Mouse (Mus musculus) hindbrain, embryonic 16.5 days (tissue): ENCODE measurements around the gene Slc25a39. TPM values are rescaled to one million over a fixed set of nuclear protein-coding genes. Genes with fewer than 3 reads are reported as not detected.

Source experiments
- microRNA-seq: library from miRNA; unstranded; fragments of <30 nt; microRNA quantifications from one replicate; pipeline ENCODE4, GENCODE M21; 2017
- polyA plus RNA-seq: library from polyadenylated mRNA; unstranded; fragments of >200 nt; fragmentation: Nextera tagmentation; extraction: Ambion mirVana; gene quantifications from 2 replicates; pipeline ENCODE4 v1.2.1, GENCODE M21; 2015

Slc25a39 gene
- polyA plus RNA-seq, 1 experiment from 2014 or later, result 187 TPM

Small RNA genes lying within 50 kb of the gene (microRNA-seq; reads per million reads assigned to microRNA genes)
- gene Mir6930, result not detected

Other genes starting within 250 kb of the Slc25a39 start
- gene Lsm12, start 222.7 kb downstream of the Slc25a39 start, polyA plus RNA-seq, result 99.0 and 116 TPM in 2 replicates
- 44.3 and 45.9 TPM in 2 replicates for gene G6pc3, start 218.3 kb downstream of the Slc25a39 start, polyA plus RNA-seq
- 75.8 and 83.0 TPM in 2 replicates for gene Hdac5, start 177.8 kb downstream of the Slc25a39 start, polyA plus RNA-seq
- 2.9 and 3.6 TPM in 2 replicates for gene BC030867, start 159.1 kb downstream of the Slc25a39 start, polyA plus RNA-seq
- 0.09 and 0.11 TPM in 2 replicates for gene Asb16, start 139.2 kb downstream of the Slc25a39 start, polyA plus RNA-seq
- gene Tmub2, start 123.0 kb downstream of the Slc25a39 start, polyA plus RNA-seq, result 81.6 and 85.0 TPM in 2 replicates
- gene Atxn7l3, start 111.3 kb downstream of the Slc25a39 start, polyA plus RNA-seq, result 26.6 and 29.2 TPM in 2 replicates
- gene Ubtf, start 88.2 kb downstream of the Slc25a39 start, polyA plus RNA-seq, result 70.4 and 76.8 TPM in 2 replicates
- gene Slc4a1, start 41.7 kb downstream of the Slc25a39 start, polyA plus RNA-seq, result 1.4 and 3.2 TPM in 2 replicates
- 127 and 136 TPM in 2 replicates for gene Rundc3a, start 14.5 kb downstream of the Slc25a39 start, polyA plus RNA-seq
- 95.4 and 100 TPM in 2 replicates for gene Grn, start 22.4 kb upstream of the Slc25a39 start, polyA plus RNA-seq
- 17.8 and 17.9 TPM in 2 replicates for gene Fam171a2, start 39.7 kb upstream of the Slc25a39 start, polyA plus RNA-seq
- gene Itga2b, start 62.2 kb upstream of the Slc25a39 start, polyA plus RNA-seq, result 9.4 and 13.1 TPM in 2 replicates
- gene Gpatch8, start 148.4 kb upstream of the Slc25a39 start, polyA plus RNA-seq, result 52.9 and 60.5 TPM in 2 replicates
- gene Gm11627, start 171.5 kb upstream of the Slc25a39 start, polyA plus RNA-seq, result 2.8 and 4.1 TPM in 2 replicates
- gene Fzd2, start 196.4 kb upstream of the Slc25a39 start, polyA plus RNA-seq, result 6.0 and 6.7 TPM in 2 replicates